Mouse (Mus musculus) embryonic facial prominence, embryonic 13.5 days (tissue): ENCODE results near the gene Plac9a. TPM values are rescaled to one million over a fixed set of nuclear protein-coding genes. Genes with fewer than 3 reads are reported as not detected.
"Not testable (repeated sequence)": the region's sequence is repeated elsewhere in the genome, so short reads cannot be mapped to it uniquely, and the experiment has no call there.

Source experiments
- ATAC-seq: fragments of 200-750 bp; cut with Nextera tagmentation; 2 replicates; pipeline ENCODE4 v1.8.0; 2017; ENCODE audit warnings: low read depth; ENCODE audit not compliant: insufficient number of reproducible peaks, insufficient read depth, low FRiP score, low TSS enrichment
- H3K27ac ChIP-seq: fragments of 300-500 bp; sonication (generic); 2 replicates; pipeline ENCODE4 v1.5.1; 2015; ENCODE audit warnings: moderate library complexity, mild to moderate bottlenecking, inconsistent platforms
- H3K27me3 ChIP-seq: fragments of 300-500 bp; sonication (generic); 2 replicates; pipeline ENCODE4 v1.6.1; 2015; ENCODE audit warnings: mild to moderate bottlenecking, inconsistent platforms
- H3K36me3 ChIP-seq: fragments of 300-500 bp; sonication (generic); 2 replicates; pipeline ENCODE4 v1.6.1; 2015; ENCODE audit warnings: mild to moderate bottlenecking, inconsistent platforms
- H3K4me1 ChIP-seq: fragments of 300-500 bp; sonication (generic); 2 replicates; pipeline ENCODE4 v1.6.1; 2015; ENCODE audit warnings: inconsistent platforms
- H3K4me2 ChIP-seq: fragments of 300-500 bp; sonication (generic); 2 replicates; pipeline ENCODE4 v1.6.1; 2015; ENCODE audit warnings: moderate library complexity, mild to moderate bottlenecking, inconsistent platforms
- H3K4me3 ChIP-seq: fragments of 300-500 bp; sonication (generic); 2 replicates; pipeline ENCODE4 v1.5.1; 2015; ENCODE audit warnings: mild to moderate bottlenecking, inconsistent platforms
- H3K9ac ChIP-seq: fragments of 300-500 bp; sonication (generic); 2 replicates; pipeline ENCODE4 v1.6.1; 2015; ENCODE audit warnings: mild to moderate bottlenecking, inconsistent platforms
- H3K9me3 ChIP-seq: fragments of 300-500 bp; sonication (generic); 2 replicates; pipeline ENCODE4 v1.6.1; 2016; ENCODE audit warnings: inconsistent platforms
- WGBS: fragments of 180-500 bp; shearing (Covaris S2); methylation state at CpG from one replicate; pipeline ENCODE4 v1.1.7; 2015; ENCODE audit warnings: mixed read lengths; 5-methylcytosine and 5-hydroxymethylcytosine counted together
- polyA plus RNA-seq: library from polyadenylated mRNA; unstranded; fragments of >200 nt; fragmentation: Nextera tagmentation; extraction: Ambion mirVana; gene quantifications from 2 replicates; pipeline ENCODE4 v1.2.1, GENCODE M21; 2015

Gene Plac9a
- polyA plus RNA-seq, 1 experiment from 2014 or later: not detected

- ATAC-seq, H3K4me1 ChIP-seq, H3K4me3 ChIP-seq, H3K9me3 ChIP-seq, H3K27ac ChIP-seq, H3K9ac ChIP-seq, H3K4me2 ChIP-seq, H3K27me3 ChIP-seq, H3K36me3 ChIP-seq: not testable (repeated sequence)
- no CpG with 5 or more reads among the region's 9 CpGs for WGBS
Observed at GRCm38 (mm10) chr14:25881769-25882168, 21.1 kb downstream of the Plac9a start.

DNA sequence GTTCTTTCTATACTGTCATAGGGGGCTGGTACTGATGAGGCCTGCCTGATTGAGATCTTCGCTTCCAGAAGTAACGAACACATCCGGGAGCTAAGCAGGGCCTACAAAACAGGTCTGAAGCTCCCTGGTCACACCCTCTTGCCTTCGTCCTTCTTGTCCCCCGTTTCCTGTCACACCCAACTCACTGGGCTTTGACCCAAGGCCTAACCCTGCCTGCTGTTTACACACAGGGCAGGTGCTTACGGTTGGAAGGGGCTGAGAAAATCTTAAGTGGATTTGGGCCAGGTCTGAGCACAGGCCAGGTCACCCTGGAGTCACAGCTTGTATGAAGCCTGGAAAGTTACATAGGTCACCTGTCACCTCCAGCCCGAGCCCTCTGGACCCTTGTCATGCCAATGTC, 26.3 kb downstream of the Plac9a start:
- WGBS: no CpG with 5 or more reads among the region's 7 CpGs
- H3K4me2 ChIP-seq, H3K9ac ChIP-seq, H3K27me3 ChIP-seq, H3K9me3 ChIP-seq, H3K4me3 ChIP-seq, ATAC-seq, H3K36me3 ChIP-seq, H3K27ac ChIP-seq: not testable (repeated sequence)
- H3K4me1 ChIP-seq: peaks cover 14% of the 10 kb centered on the region

- peak; percentile 24; the same call in 1 of the 2 replicates for ATAC-seq
- peak overlapping the region; percentile 41 for H3K27ac ChIP-seq
- WGBS: 68% methylated on average over 8 of the region's 8 CpGs
Observed at GRCm38 (mm10) chr14:25872461-25873415, 30.2 kb downstream of the Plac9a start.

GRCm38 (mm10) chr14:25869135-25869878, 33.6 kb downstream of the Plac9a start:
- H3K27me3 ChIP-seq: no peaks in the 10 kb centered on the region
- no peaks in the 10 kb centered on the region for H3K36me3 ChIP-seq
- peaks cover 29% of the 10 kb centered on the region for H3K4me1 ChIP-seq
- H3K27ac ChIP-seq: no peak overlapping the region
- H3K4me2 ChIP-seq: no peak overlapping the region
- no peak for ATAC-seq
- H3K4me3 ChIP-seq: no peak overlapping the region
- WGBS: 60% methylated on average over 9 of the region's 9 CpGs
- H3K9me3 ChIP-seq: no peaks in the 10 kb centered on the region
- H3K9ac ChIP-seq: no peak overlapping the region

More at GRCm38 (mm10) chr14:25872461-25873415, 30.2 kb downstream of the Plac9a start:
- Histone ChIP-seq H3K9ac (no peak overlapping the region), H3K4me1 (peaks cover 21% of the 10 kb centered on the region), H3K4me3 (no peak overlapping the region), H3K27me3 (no peaks in the 10 kb centered on the region), H3K9me3 (no peaks in the 10 kb centered on the region), H3K4me2 (no peak overlapping the region), H3K36me3 (no peaks in the 10 kb centered on the region)

GRCm38 (mm10) chr14:25868706-25869105, 34.2 kb downstream of the Plac9a start:
- H3K36me3 ChIP-seq: no peaks in the 10 kb centered on the region
- no peak overlapping the region for H3K4me2 ChIP-seq
- no peak overlapping the region for H3K9ac ChIP-seq
- H3K4me3 ChIP-seq: no peak overlapping the region
- no peaks in the 10 kb centered on the region for H3K9me3 ChIP-seq
- no peak for ATAC-seq
- peaks cover 29% of the 10 kb centered on the region for H3K4me1 ChIP-seq
- H3K27ac ChIP-seq: no peak overlapping the region
- no peaks in the 10 kb centered on the region for H3K27me3 ChIP-seq
- WGBS: 73% methylated on average over 3 of the region's 4 CpGs

DNA sequence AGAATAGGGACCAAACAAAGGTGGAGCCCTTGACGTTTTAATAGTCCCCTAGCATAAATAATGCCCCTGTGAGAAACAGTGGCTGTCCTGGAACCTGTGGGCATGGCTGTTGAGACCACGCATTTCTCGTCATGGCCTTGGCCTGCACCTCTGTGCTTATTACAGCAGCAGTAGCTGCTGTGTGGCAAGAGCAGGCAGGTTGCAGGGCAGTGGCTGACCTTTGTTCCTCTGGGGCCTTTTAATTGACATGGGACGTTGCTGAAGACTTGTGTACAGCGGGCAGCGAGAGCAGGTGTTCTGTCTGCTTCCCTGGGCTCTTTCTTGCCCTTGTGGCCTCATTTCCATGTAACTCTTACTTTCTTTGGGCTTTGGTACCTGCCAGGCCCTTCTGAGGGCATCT, 35.1 kb downstream of the Plac9a start:
- H3K36me3 ChIP-seq: no peaks in the 10 kb centered on the region
- H3K27me3 ChIP-seq: no peaks in the 10 kb centered on the region
- no peaks in the 10 kb centered on the region for H3K9me3 ChIP-seq
- WGBS: 63% methylated on average over 6 of the region's 6 CpGs
- ATAC-seq: no peak
- H3K4me3 ChIP-seq: no peak overlapping the region
- H3K4me2 ChIP-seq: no peak overlapping the region
- H3K9ac ChIP-seq: no peak overlapping the region
- no peak overlapping the region for H3K27ac ChIP-seq
- H3K4me1 ChIP-seq: peaks cover 23% of the 10 kb centered on the region

DNA sequence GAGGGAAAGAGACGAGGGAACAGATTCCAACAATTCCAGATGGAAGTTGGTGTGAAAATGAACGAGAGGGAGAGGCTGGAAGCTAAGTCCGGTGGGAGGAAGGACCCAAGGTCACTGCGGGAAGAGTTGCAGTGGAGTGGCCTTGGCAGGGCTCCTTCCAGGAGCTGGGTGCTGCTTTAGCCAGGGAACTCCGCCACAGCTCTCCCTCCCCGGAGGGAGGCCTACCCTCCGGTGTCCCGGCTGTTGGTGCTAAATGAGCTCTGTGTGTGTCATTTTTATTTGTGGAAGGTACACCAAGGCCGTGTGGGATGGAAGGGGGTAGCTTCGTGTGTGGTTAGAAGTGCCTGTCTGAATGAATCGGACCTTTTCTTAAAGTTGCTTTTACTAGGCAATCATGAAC, 36.1 kb downstream of the Plac9a start:
- 72% methylated on average over 11 of the region's 11 CpGs for WGBS
- Histone ChIP-seq H3K9ac (no peak overlapping the region), H3K4me3 (no peak overlapping the region), H3K4me2 (no peak overlapping the region), H3K36me3 (no peaks in the 10 kb centered on the region), H3K27ac (no peak overlapping the region), H3K4me1 (0 out of 2 replicates have a peak, but pooled peaks cover 15% of the 10 kb centered on the region), H3K27me3 (no peaks in the 10 kb centered on the region), H3K9me3 (no peaks in the 10 kb centered on the region)
- ATAC-seq: no peak

DNA sequence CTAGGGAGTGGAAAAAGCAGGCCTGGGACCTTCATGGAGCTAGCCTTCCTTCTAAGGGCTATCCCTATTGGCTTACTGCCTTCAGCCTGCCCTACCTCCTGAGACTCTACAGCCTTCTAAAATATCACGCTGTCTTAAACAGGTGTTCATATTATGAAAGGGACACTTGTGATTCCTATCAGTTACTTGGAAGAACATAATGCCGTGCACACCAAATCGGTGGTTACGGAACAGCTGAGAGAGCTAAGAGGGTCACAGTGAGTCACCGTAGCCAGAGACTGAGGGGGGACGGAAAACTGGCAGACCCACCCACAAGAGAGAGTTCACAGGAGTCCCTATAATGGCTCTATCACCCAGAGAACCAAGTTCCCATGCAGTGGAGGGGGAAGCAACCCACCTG, 36.5 kb downstream of the Plac9a start:
- 82% methylated on average over 6 of the region's 6 CpGs for WGBS
- 0 out of 2 replicates have a peak, but pooled peaks cover 15% of the 10 kb centered on the region for H3K4me1 ChIP-seq
- H3K4me3 ChIP-seq: no peak overlapping the region
- H3K27ac ChIP-seq: no peak overlapping the region
- H3K9ac ChIP-seq: no peak overlapping the region
- H3K27me3 ChIP-seq: no peaks in the 10 kb centered on the region
- no peaks in the 10 kb centered on the region for H3K9me3 ChIP-seq
- no peak for ATAC-seq
- no peaks in the 10 kb centered on the region for H3K36me3 ChIP-seq
- no peak overlapping the region for H3K4me2 ChIP-seq

GRCm38 (mm10) chr14:25865251-25865650, 37.6 kb downstream of the Plac9a start:
- Histone ChIP-seq H3K27me3 (no peaks in the 10 kb centered on the region), H3K9ac (no peak overlapping the region), H3K27ac (no peak overlapping the region), H3K4me3 (no peak overlapping the region), H3K4me2 (no peak overlapping the region), H3K9me3 (no peaks in the 10 kb centered on the region), H3K4me1 (0 out of 2 replicates have a peak, but pooled peaks cover 15% of the 10 kb centered on the region), H3K36me3 (no peaks in the 10 kb centered on the region)
- 61% methylated on average over 5 of the region's 5 CpGs for WGBS
- ATAC-seq: no peak

- 68% methylated on average over 2 of the region's 2 CpGs for WGBS
- H3K27me3 ChIP-seq: peaks cover 4% of the 10 kb centered on the region; the same call in 1 of the 2 replicates
- no peak overlapping the region for H3K9ac ChIP-seq
- ATAC-seq: no peak
- no peaks in the 10 kb centered on the region for H3K36me3 ChIP-seq
- 0 out of 2 replicates have a peak, but pooled peaks cover 9% of the 10 kb centered on the region for H3K4me1 ChIP-seq
- no peak overlapping the region for H3K4me2 ChIP-seq
- no peaks in the 10 kb centered on the region for H3K9me3 ChIP-seq
- no peak overlapping the region for H3K4me3 ChIP-seq
- H3K27ac ChIP-seq: no peak overlapping the region
Observed at GRCm38 (mm10) chr14:25863721-25864120, 39.2 kb downstream of the Plac9a start.

GRCm38 (mm10) chr14:25861771-25862530, 40.9 kb downstream of the Plac9a start:
- Histone ChIP-seq H3K9me3 (no peaks in the 10 kb centered on the region), H3K36me3 (no peaks in the 10 kb centered on the region), H3K4me2 (no peak overlapping the region), H3K4me3 (no peak overlapping the region), H3K27me3 (peaks cover 4% of the 10 kb centered on the region; the same call in 1 of the 2 replicates), H3K9ac (no peak overlapping the region), H3K4me1 (0 out of 2 replicates have a peak, but pooled peaks cover 8% of the 10 kb centered on the region), H3K27ac (no peak overlapping the region)
- no peak for ATAC-seq
- WGBS: 90% methylated on average over 13 of the region's 13 CpGs
